Comparison of ENCODE assay signal across 26 mouse cellular contexts in the genomic region with DNA sequence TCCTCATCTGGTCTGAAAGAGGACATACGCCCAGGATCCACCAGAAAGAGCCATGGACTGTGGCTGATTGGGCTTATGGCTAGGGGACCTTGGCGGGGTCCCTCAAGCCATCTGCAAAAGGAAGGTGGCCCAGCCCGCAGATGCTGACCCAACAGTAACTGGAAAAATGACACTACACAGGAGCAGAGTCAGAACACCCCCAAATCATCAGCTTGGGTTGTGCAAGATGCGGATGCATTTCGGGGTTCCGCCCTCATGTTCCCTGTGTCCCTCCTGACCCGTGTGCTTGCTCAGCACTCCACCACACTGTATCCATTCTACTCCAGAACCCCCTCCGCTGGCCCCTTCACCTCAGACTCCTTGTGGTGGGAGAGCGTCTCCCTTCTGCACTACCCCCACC. TPM values are rescaled to one million over a fixed set of nuclear protein-coding genes. Genes with fewer than 3 reads are reported as not detected.
"Had no signal": no experiment of that assay in that cellular context is flagged by ENCODE, and none has a peak within 500 bp of the region (broad histone marks: within the 10 kb centered on the region; RNA-seq: fewer than 3 reads in every experiment).

No protein-coding gene starts in this region.

- H3K4me3 ChIP-seq: heart, adult 2 months; heart, embryonic 13.5 days; heart, embryonic 15.5 days; hindbrain, embryonic 10.5 days; hindbrain, embryonic 12.5 days; intestine, embryonic 15.5 days; limb, embryonic 13.5 days; limb, embryonic 15.5 days; liver, embryonic 12.5 days had no signal

- H3K27me3 ChIP-seq: heart, embryonic 13.5 days; heart, embryonic 15.5 days; hindbrain, embryonic 12.5 days; intestine, embryonic 15.5 days; limb, embryonic 13.5 days; limb, embryonic 15.5 days; liver, embryonic 12.5 days had no signal

- DNase-seq: gastrocnemius, postnatal 10 days; gastrocnemius, postnatal 25 days; heart, adult 2 months; heart, postnatal 4 days; kidney, adult 18-20 months; kidney, adult 8-10 months; kidney, postnatal 14 days; kidney, postnatal 36 days; layer of hippocampus, adult 9-11 months; layer of hippocampus, postnatal 36 days; left cerebral cortex, postnatal 4 days had no signal

- H3K27ac ChIP-seq: heart, adult 2 months; heart, embryonic 13.5 days; heart, embryonic 15.5 days; hindbrain, embryonic 10.5 days; hindbrain, embryonic 12.5 days; hindbrain, embryonic 14.5 days; intestine, embryonic 15.5 days; kidney, postnatal 0 days; limb, embryonic 13.5 days; limb, embryonic 15.5 days; liver, embryonic 12.5 days; liver, embryonic 14.5 days had no signal

- H3K9ac ChIP-seq: heart, embryonic 13.5 days; heart, embryonic 15.5 days; hindbrain, embryonic 12.5 days; hindbrain, embryonic 14.5 days; intestine, embryonic 15.5 days; limb, embryonic 13.5 days; limb, embryonic 15.5 days; liver, embryonic 12.5 days; liver, embryonic 14.5 days had no signal

- ATAC-seq: hindbrain, embryonic 16.5 days; inflammation-experienced regulatory T-cells, adult 6 months; intestine, embryonic 15.5 days; intestine, postnatal 0 days; liver, embryonic 12.5 days had no signal

- H3K4me1 ChIP-seq: hindbrain, embryonic 12.5 days; intestine, embryonic 15.5 days; limb, embryonic 13.5 days; limb, embryonic 15.5 days had no signal

RNA-seq across cellular contexts. Expression of a gene that starts 50.9 kb away (rescaled TPM):
- total RNA-seq: granulocyte monocyte progenitor cell, adult 5-6 weeks had no signal
- polyA plus RNA-seq: inflammation-experienced regulatory T-cells, adult 6 months had no signal
